Mouse (Mus musculus): Measurements from ENCODE around the gene Hdhd5.

- no peak for TF ChIP-seq POLR2AphosphoS2 (IDR thresholded peaks at IDR 0.05; ENCODE audit: low read length)
- no peak for TF ChIP-seq EP300 (IDR thresholded peaks at IDR 0.05; ENCODE audit: low read depth in 1 of 2, low read length in 2 of 2)
- TF ChIP-seq MXI1 (IDR thresholded peaks at IDR 0.05; ENCODE audit: low read depth, low read length): no peak
Measured at GRCm38 (mm10) chr6:120479302-120479701, 51.8 kb downstream of the Hdhd5 start.
